Mouse (Mus musculus) bone marrow, adult 2 months (tissue): ENCODE results near the gene Tnfrsf14.

Source experiments
- CTCF ChIP-seq: fragments of 200-500 bp; IDR thresholded peaks from 2 replicates; pipeline ENCODE4 v1.5.1; 2011; ENCODE audit warnings: low read length, control low read depth; ENCODE audit not compliant: control insufficient read depth, insufficient read depth
- POLR2A ChIP-seq: fragments of 200-500 bp; IDR thresholded peaks from 2 replicates; pipeline ENCODE4 v1.6.1; 2011; ENCODE audit warnings: low read depth, mild to moderate bottlenecking, control low read depth, low read length, borderline replicate concordance; ENCODE audit not compliant: control insufficient read depth

GRCm38 (mm10) chr4:154958171-154958570, 29.8 kb upstream of the Tnfrsf14 start:
- TF ChIP-seq POLR2A (no peak), CTCF (no peak)
